Mouse (Mus musculus) MEL-GATA-1-ER (cell line): ENCODE measurements at regions not wholly inside any gene's neighbourhood (a gene's known extent, or its start where the extent isn't known, plus 50 kb on each side); places are given as distances from the start of the nearest gene placed in this dataset.
"Not testable (repeated sequence)": the region's sequence is repeated elsewhere in the genome, so short reads cannot be mapped to it uniquely, and the experiment has no call there.

ENCODE experiments used
- DNase-seq: peaks from one replicate; pipeline ENCODE4 v3.0.0-alpha.2; 2012; ENCODE audit warnings: low read depth; ENCODE audit errors: extremely low read depth

- DNase-seq, result no peak
Observed at GRCm38 (mm10) chr6:144940871-144941380, 135.1 kb downstream of the Bcat1 start.

GRCm38 (mm10) chr6:144938613-144939236, 137.3 kb downstream of the Bcat1 start:
- DNase-seq, result no peak

GRCm38 (mm10) chr6:144937211-144937610, 138.8 kb downstream of the Bcat1 start:
- no peak for DNase-seq

- no peak for DNase-seq
Observed at GRCm38 (mm10) chr6:144933722-144934235, 142.2 kb downstream of the Bcat1 start.

GRCm38 (mm10) chr6:144932402-144932801, 143.6 kb downstream of the Bcat1 start:
- no peak for DNase-seq

- no peak for DNase-seq
Observed at GRCm38 (mm10) chr6:144929959-144930358, 146.0 kb downstream of the Bcat1 start.

- DNase-seq, result no peak
Observed at GRCm38 (mm10) chr6:144929262-144929855, 146.6 kb downstream of the Bcat1 start.

- DNase-seq, result no peak
Observed at GRCm38 (mm10) chr6:144927599-144927998, 145.8 kb upstream of the Sox5 start.

- DNase-seq, result no peak
Observed at GRCm38 (mm10) chr6:144922762-144923161, 141.0 kb upstream of the Sox5 start.

- no peak for DNase-seq
Observed at GRCm38 (mm10) chr6:144919750-144920149, 138.0 kb upstream of the Sox5 start.

GRCm38 (mm10) chr6:144917128-144917527, 135.4 kb upstream of the Sox5 start:
- DNase-seq, result peak; percentile 37

GRCm38 (mm10) chr6:144911781-144912180, 130.0 kb upstream of the Sox5 start:
- DNase-seq, result no peak

GRCm38 (mm10) chr6:144910392-144910791, 128.6 kb upstream of the Sox5 start:
- no peak for DNase-seq

GRCm38 (mm10) chr6:144908646-144909045, 126.9 kb upstream of the Sox5 start:
- no peak for DNase-seq

- DNase-seq, result no peak
Observed at GRCm38 (mm10) chr6:144903156-144903555, 121.4 kb upstream of the Sox5 start.

GRCm38 (mm10) chr6:144902267-144902995, 120.7 kb upstream of the Sox5 start:
- DNase-seq, result peak; percentile 19

- peak; percentile 32 for DNase-seq
Observed at GRCm38 (mm10) chr6:144901825-144902224, 120.0 kb upstream of the Sox5 start.

- DNase-seq, result not testable (repeated sequence)
Observed at GRCm38 (mm10) chr6:144900858-144901257, 119.1 kb upstream of the Sox5 start.

- DNase-seq, result no peak
Observed at GRCm38 (mm10) chr6:144897526-144897925, 115.7 kb upstream of the Sox5 start.

- DNase-seq, result no peak
Observed at GRCm38 (mm10) chr6:144890914-144891313, 109.1 kb upstream of the Sox5 start.

- DNase-seq, result no peak
Observed at GRCm38 (mm10) chr6:144890166-144890565, 108.4 kb upstream of the Sox5 start.

- no peak for DNase-seq
Observed at GRCm38 (mm10) chr6:144883117-144883516, 101.3 kb upstream of the Sox5 start.
